In genomic region chr17:34952378-34953040, GRCm38 (mm10) we compare ENCODE assay signal across 8 mouse cellular contexts. TPM values are rescaled to one million over a fixed set of nuclear protein-coding genes. Genes with fewer than 3 reads are reported as not detected.
DNase-seq lines count a peak whose midpoint lies in the region; ATAC-seq lines count a peak whose summit lies in the region.

No protein-coding gene starts in this region.

- DNase-seq in adrenal gland, postnatal 10 days: peak; percentile 88
- DNase-seq in embryo, embryonic 10.5 days (ENCODE audit: low spot score): peak; percentile 86
- peak; percentile 63 for DNase-seq in gastrocnemius, postnatal 25 days
- DNase-seq in left cerebral cortex, postnatal 25 days (ENCODE audit: low spot score in 2 of 2): peak; percentile 74 to 76
- DNase-seq in right cerebral cortex, postnatal 36 days (ENCODE audit: low spot score in 2 of 2): peak; percentile 28 to 54
- peak; percentile 82 for DNase-seq in yolk sac, embryonic 10.5 days (ENCODE audit: low spot score)

- intact Hi-C loops in left cerebral cortex, postnatal 25 days (cut with DNase I): loop anchor here (1.0 to 2.0 kb wide), 3 partner anchors 21 to 54 kb away; partner anchors contain the start of genes C2, Ehmt2, Lsm2 and Neu1

- ATAC-seq in inflammation-experienced regulatory T-cells, adult 6 months: peak; percentile 72
- peak; percentile 67 for ATAC-seq in megakaryocyte-erythroid progenitor cell, adult 5-6 weeks (replicated peaks; ENCODE audit: low FRiP score, low TSS enrichment, poor library complexity, severe bottlenecking)

RNA-seq across cellular contexts. Expression of gene Hspa1b, which starts 6.5 kb away (rescaled TPM):
- total RNA-seq in adrenal gland, postnatal 10 days (2021): 10 to 100 TPM; 16.4 to 32.9 TPM
- 1 to 10 TPM; 4.4 to 6.7 TPM for total RNA-seq in gastrocnemius, postnatal 25 days (2021)
- polyA plus RNA-seq in inflammation-experienced regulatory T-cells, adult 6 months (2017; shearing (Covaris generic)): under 1 TPM; 0.53 to 0.85 (median 0.80) TPM
- total RNA-seq in left cerebral cortex, postnatal 25 days (2021): 10 to 100 TPM in 1 of 2 experiments, 1 to 10 TPM in 1; 9.9 to 15.0 TPM
- total RNA-seq in megakaryocyte-erythroid progenitor cell, adult 5-6 weeks (2014; fragmentation: Nextera tagmentation): 13.6 and 28.5 TPM in 2 replicates
- 62.5 and 83.5 TPM in 2 replicates for total RNA-seq in megakaryocyte-erythroid progenitor cell, adult 5-6 weeks (2017)

RNA-seq across cellular contexts. Expression of gene Gm20481, which starts 17.2 kb away (rescaled TPM):
- not detected for total RNA-seq in adrenal gland, postnatal 10 days (2021)
- not detected for total RNA-seq in gastrocnemius, postnatal 25 days (2021)
- under 1 TPM in 1 of 3 experiments, not detected in 2; 0.94 TPM for polyA plus RNA-seq in inflammation-experienced regulatory T-cells, adult 6 months (2017; shearing (Covaris generic))
- not detected for total RNA-seq in left cerebral cortex, postnatal 25 days (2021)
- not detected in 2 replicates for total RNA-seq in megakaryocyte-erythroid progenitor cell, adult 5-6 weeks (2014; fragmentation: Nextera tagmentation)
- not detected in 2 replicates for total RNA-seq in megakaryocyte-erythroid progenitor cell, adult 5-6 weeks (2017)

RNA-seq across cellular contexts. Expression of gene Hspa1a, which starts 19.4 kb away (rescaled TPM):
- total RNA-seq in adrenal gland, postnatal 10 days (2021): 10 to 100 TPM in 1 of 2 experiments, 1 to 10 TPM in 1; 7.3 to 13.6 TPM
- 1 to 10 TPM; 5.9 to 8.1 TPM for total RNA-seq in gastrocnemius, postnatal 25 days (2021)
- polyA plus RNA-seq in inflammation-experienced regulatory T-cells, adult 6 months (2017; shearing (Covaris generic)): 1 to 10 TPM in 2 of 3 experiments, under 1 TPM in 1; 0.74 to 2.3 (median 1.1) TPM
- 10 to 100 TPM; 10.8 to 12.6 TPM for total RNA-seq in left cerebral cortex, postnatal 25 days (2021)
- 6.5 and 10.1 TPM in 2 replicates for total RNA-seq in megakaryocyte-erythroid progenitor cell, adult 5-6 weeks (2014; fragmentation: Nextera tagmentation)
- 30.2 and 43.3 TPM in 2 replicates for total RNA-seq in megakaryocyte-erythroid progenitor cell, adult 5-6 weeks (2017)

RNA-seq across cellular contexts. Expression of gene Hspa1l, which starts 20.0 kb away (rescaled TPM):
- total RNA-seq in adrenal gland, postnatal 10 days (2021): 1 to 10 TPM in 1 of 2 experiments, under 1 TPM in 1; 0.75 to 1.4 TPM
- total RNA-seq in gastrocnemius, postnatal 25 days (2021): 10 to 100 TPM; 21.5 to 31.8 TPM
- not detected for polyA plus RNA-seq in inflammation-experienced regulatory T-cells, adult 6 months (2017; shearing (Covaris generic))
- total RNA-seq in left cerebral cortex, postnatal 25 days (2021): under 1 TPM; 0.27 to 0.34 TPM
- not detected in 2 replicates for total RNA-seq in megakaryocyte-erythroid progenitor cell, adult 5-6 weeks (2014; fragmentation: Nextera tagmentation)
- not detected in 2 replicates for total RNA-seq in megakaryocyte-erythroid progenitor cell, adult 5-6 weeks (2017)

RNA-seq across cellular contexts. Expression of gene Neu1, which starts 21.5 kb away (rescaled TPM):
- 10 to 100 TPM; 18.6 to 24.2 TPM for total RNA-seq in adrenal gland, postnatal 10 days (2021)
- 1 to 10 TPM; 8.5 to 9.3 TPM for total RNA-seq in gastrocnemius, postnatal 25 days (2021)
- 10 to 100 TPM; 12.8 to 28.2 (median 27.6) TPM for polyA plus RNA-seq in inflammation-experienced regulatory T-cells, adult 6 months (2017; shearing (Covaris generic))
- total RNA-seq in left cerebral cortex, postnatal 25 days (2021): 10 to 100 TPM; 42.9 to 44.0 TPM
- 5.2 and 7.0 TPM in 2 replicates for total RNA-seq in megakaryocyte-erythroid progenitor cell, adult 5-6 weeks (2014; fragmentation: Nextera tagmentation)
- 3.7 and 5.4 TPM in 2 replicates for total RNA-seq in megakaryocyte-erythroid progenitor cell, adult 5-6 weeks (2017)

Comparison
In these comparisons a context has a peak if more than half of its experiments do, and no peak if none do; other contexts are left out.
1. Peak in every context shown above with its lines: DNase-seq and ATAC-seq.